ENCODE assay signal across 7 mouse cellular contexts in genomic region chr1:93114713-93115463, GRCm38 (mm10). TPM values are rescaled to one million over a fixed set of nuclear protein-coding genes. Genes with fewer than 3 reads are reported as not detected.
A peak's percentile ranks its signal among the peaks of the same experiment; 100 is the strongest.
DNase-seq lines count a peak whose midpoint lies in the region; ATAC-seq lines count a peak whose summit lies in the region.

No protein-coding gene starts in this region.

- peak overlapping the region; percentile 60 for H3K9ac ChIP-seq in forebrain, embryonic 16.5 days (replicated peaks; ENCODE audit: low read depth, low read length)
- H3K9ac ChIP-seq in hindbrain, embryonic 14.5 days: peak overlapping the region; percentile 53

- peak overlapping the region; percentile 72 for H3K4me2 ChIP-seq in forebrain, embryonic 16.5 days (ENCODE audit: low read length)
- peak overlapping the region; percentile 73 for H3K4me2 ChIP-seq in hindbrain, embryonic 14.5 days (replicated peaks)

- H3K4me1 ChIP-seq in forebrain, embryonic 16.5 days (replicated peaks; ENCODE audit: control insufficient read depth, insufficient read depth, low read length): peaks cover 11% of the 10 kb centered on the region
- peaks cover 10% of the 10 kb centered on the region for H3K4me1 ChIP-seq in hindbrain, embryonic 14.5 days (replicated peaks; ENCODE audit: control insufficient read depth, insufficient read depth, low read length)

- 22% methylated on average over 21 of the region's 21 CpGs for WGBS in forebrain, embryonic 16.5 days
- WGBS in hindbrain, embryonic 14.5 days: 19% methylated on average over 21 of the region's 21 CpGs

- peak; percentile 23 for DNase-seq in T-cell, adult 2 months (ENCODE audit: low spot score)
- DNase-seq in cerebellum, adult 11 months: peak; percentile 59
- peak; percentile 89 for DNase-seq in hindbrain, embryonic 14.5 days (ENCODE audit: low spot score)
- peak; percentile 77 to 78 for DNase-seq in layer of hippocampus, postnatal 36 days
- DNase-seq in lung, postnatal 36 days: peak; percentile 79
- peak; percentile 80 for DNase-seq in right cerebral cortex, postnatal 14 days

- no peaks in the 10 kb centered on the region for H3K27me3 ChIP-seq in forebrain, embryonic 16.5 days (replicated peaks; ENCODE audit: control insufficient read depth, insufficient read depth, low read length)
- H3K27me3 ChIP-seq in hindbrain, embryonic 14.5 days (ENCODE audit: control insufficient read depth, insufficient read depth, low read length): no peaks in the 10 kb centered on the region

- H3K36me3 ChIP-seq in forebrain, embryonic 16.5 days (ENCODE audit: control insufficient read depth, insufficient read depth): no peaks in the 10 kb centered on the region
- H3K36me3 ChIP-seq in hindbrain, embryonic 14.5 days (replicated peaks; ENCODE audit: control insufficient read depth, insufficient read depth): no peaks in the 10 kb centered on the region

- peak overlapping the region; percentile 48 for H3K4me3 ChIP-seq in forebrain, embryonic 16.5 days (replicated peaks; ENCODE audit: low read length)
- H3K4me3 ChIP-seq in hindbrain, embryonic 14.5 days (replicated peaks; ENCODE audit: low read length): peak overlapping the region; percentile 35

- peak; percentile 100 for ATAC-seq in forebrain, embryonic 16.5 days
- peak; percentile 99 for ATAC-seq in hindbrain, embryonic 14.5 days (ENCODE audit: low FRiP score)

- peak overlapping the region; percentile 50; the same call in 1 of the 2 replicates for H3K27ac ChIP-seq in forebrain, embryonic 16.5 days (ENCODE audit: low read length)
- H3K27ac ChIP-seq in hindbrain, embryonic 14.5 days: peak overlapping the region; percentile 67

- no peaks in the 10 kb centered on the region for H3K9me3 ChIP-seq in forebrain, embryonic 16.5 days (ENCODE audit: control insufficient read depth, low read length)
- H3K9me3 ChIP-seq in hindbrain, embryonic 14.5 days (ENCODE audit: control insufficient read depth, low read length): no peaks in the 10 kb centered on the region

RNA-seq across cellular contexts. Expression of gene Kif1a, which starts 13.1 kb away (rescaled TPM):
- 322 and 396 TPM in 2 replicates for polyA plus RNA-seq in forebrain, embryonic 16.5 days (2015; fragmentation: Nextera tagmentation; extraction: Ambion mirVana)
- polyA plus RNA-seq in hindbrain, embryonic 14.5 days (2014; fragmentation: Nextera tagmentation; extraction: Ambion mirVana): 395 and 421 TPM in 2 replicates
- 100 to 1,000 TPM; 607 to 610 TPM for total RNA-seq in layer of hippocampus, postnatal 36 days (2021)

RNA-seq across cellular contexts. Expression of gene Agxt, which starts 20.2 kb away (rescaled TPM):
- not detected in 2 replicates for polyA plus RNA-seq in forebrain, embryonic 16.5 days (2015; fragmentation: Nextera tagmentation; extraction: Ambion mirVana)
- not detected in 2 replicates for polyA plus RNA-seq in hindbrain, embryonic 14.5 days (2014; fragmentation: Nextera tagmentation; extraction: Ambion mirVana)
- total RNA-seq in layer of hippocampus, postnatal 36 days (2021): not detected

RNA-seq across cellular contexts. Expression of gene 2310007B03Rik, which starts 45.9 kb away (rescaled TPM):
- 0.17 and 0.19 TPM in 2 replicates for polyA plus RNA-seq in forebrain, embryonic 16.5 days (2015; fragmentation: Nextera tagmentation; extraction: Ambion mirVana)
- polyA plus RNA-seq in hindbrain, embryonic 14.5 days (2014; fragmentation: Nextera tagmentation; extraction: Ambion mirVana): 0.26 and 0.33 TPM in 2 replicates
- not detected for total RNA-seq in layer of hippocampus, postnatal 36 days (2021)

RNA-seq across cellular contexts. Expression of gene Crocc2, which starts 53.6 kb away (rescaled TPM):
- polyA plus RNA-seq in forebrain, embryonic 16.5 days (2015; fragmentation: Nextera tagmentation; extraction: Ambion mirVana): 0.30 and 0.31 TPM in 2 replicates
- polyA plus RNA-seq in hindbrain, embryonic 14.5 days (2014; fragmentation: Nextera tagmentation; extraction: Ambion mirVana): 0.22 and 0.50 TPM in 2 replicates
- total RNA-seq in layer of hippocampus, postnatal 36 days (2021): under 1 TPM; 0.15 to 0.25 TPM

Comparison
In these comparisons a context has a peak if more than half of its experiments do, and no peak if none do; other contexts are left out.
1. Peak in every context shown above with its lines: DNase-seq, ATAC-seq, H3K4me3 ChIP-seq and H3K27ac ChIP-seq.
2. DNase-seq: peak in every context shown above with its lines; median percentile 89 in hindbrain, embryonic 14.5 days; 80 in right cerebral cortex, postnatal 14 days; 79 in lung, postnatal 36 days; 78 in layer of hippocampus, postnatal 36 days; 59 in cerebellum, adult 11 months; 23 in T-cell, adult 2 months.